Mouse (Mus musculus) bone marrow, adult 2 months (tissue): Measurements from ENCODE around the gene Hps1. TPM values are rescaled to one million over a fixed set of nuclear protein-coding genes. Genes with fewer than 3 reads are reported as not detected.
"Not testable (repeated sequence)": the region's sequence is repeated elsewhere in the genome, so short reads cannot be mapped to it uniquely, and the experiment has no call there.

Experiments used
- H3K27ac ChIP-seq: fragments of 200-500 bp; 2 replicates; pipeline ENCODE4 v1.5.1; 2012; ENCODE audit warnings: low read depth, mild to moderate bottlenecking, control low read depth, inconsistent platforms, low read length; ENCODE audit not compliant: control insufficient read depth, poor library complexity, insufficient read depth
- H3K4me1 ChIP-seq: fragments of 200-500 bp; 2 replicates; pipeline ENCODE4 v1.6.1; 2011; ENCODE audit warnings: low read length; ENCODE audit not compliant: control insufficient read depth, insufficient read depth
- H3K4me3 ChIP-seq: fragments of 200-500 bp; replicated peaks from 2 replicates; pipeline ENCODE3; 2011; ENCODE audit warnings: mild to moderate bottlenecking, low read depth, low read length, control low read depth; ENCODE audit not compliant: control insufficient read depth
- CTCF ChIP-seq: fragments of 200-500 bp; IDR thresholded peaks from 2 replicates; pipeline ENCODE4 v1.5.1; 2011; ENCODE audit warnings: low read length, control low read depth; ENCODE audit not compliant: control insufficient read depth, insufficient read depth
- POLR2A ChIP-seq: fragments of 200-500 bp; IDR thresholded peaks from 2 replicates; pipeline ENCODE4 v1.6.1; 2011; ENCODE audit warnings: low read depth, mild to moderate bottlenecking, control low read depth, low read length, borderline replicate concordance; ENCODE audit not compliant: control insufficient read depth
- WGBS: fragments of 180-500 bp; shearing (Covaris S2); methylation state at CpG from one replicate; pipeline ENCODE4 v1.1.7; 2018; 5-methylcytosine and 5-hydroxymethylcytosine counted together
- polyA plus RNA-seq: library from polyadenylated mRNA; stranded (reverse); fragments of >200 nt; gene quantifications from 2 replicates; pipeline ENCODE4 v1.2.4, GENCODE M21; 2011; ENCODE audit warnings: low replicate concordance; ENCODE audit not compliant: missing spikeins, insufficient read depth, insufficient read length

The Hps1 gene
- polyA plus RNA-seq, 1 experiment, result 16.1 TPM

GRCm38 (mm10) chr19:42797866-42798265, 18.1 kb upstream of the Hps1 start:
- Histone ChIP-seq H3K4me3 (no peak overlapping the region), H3K4me1 (no peaks in the 10 kb centered on the region), H3K27ac (no peak overlapping the region)
- TF ChIP-seq CTCF (no peak), POLR2A (no peak)
- 64% methylated on average over 2 of the region's 2 CpGs for WGBS

DNA sequence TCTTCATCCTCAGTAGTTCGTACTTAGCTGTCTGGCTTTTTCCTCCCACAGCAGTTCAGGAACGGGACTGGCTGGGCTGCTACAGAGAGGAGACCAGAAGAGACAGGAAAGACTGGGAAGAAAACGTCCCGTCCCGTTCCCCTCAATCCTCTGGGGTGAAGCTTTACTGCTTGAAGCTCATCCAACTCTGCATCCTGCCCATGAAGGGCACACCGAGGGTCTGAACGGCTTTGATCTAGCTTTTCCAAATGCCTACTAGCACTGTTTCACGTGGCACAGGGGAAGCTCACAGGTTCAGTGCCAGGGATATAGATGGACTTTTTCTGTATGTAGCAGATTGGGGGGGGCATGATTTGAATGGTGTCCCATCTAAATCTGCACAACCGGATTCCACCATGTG, 16.0 kb upstream of the Hps1 start:
- H3K27ac ChIP-seq, result no peak overlapping the region
- TF ChIP-seq CTCF, result no peak
- TF ChIP-seq POLR2A, result no peak
- 39% methylated on average over 9 of the region's 9 CpGs for WGBS
- no peak overlapping the region for H3K4me3 ChIP-seq
- no peaks in the 10 kb centered on the region for H3K4me1 ChIP-seq

GRCm38 (mm10) chr19:42794914-42795613, 15.3 kb upstream of the Hps1 start:
- WGBS, result 2% methylated on average over 31 of the region's 31 CpGs
- no peaks in the 10 kb centered on the region for H3K4me1 ChIP-seq
- no peak overlapping the region for H3K27ac ChIP-seq
- TF ChIP-seq CTCF (peak; percentile 82), POLR2A (no peak)
- H3K4me3 ChIP-seq, result no peak overlapping the region

GRCm38 (mm10) chr19:42788311-42788710, 8.5 kb upstream of the Hps1 start:
- Histone ChIP-seq H3K27ac (no peak overlapping the region), H3K4me3 (no peak overlapping the region), H3K4me1 (no peaks in the 10 kb centered on the region)
- no peak for TF ChIP-seq CTCF
- no peak for TF ChIP-seq POLR2A
- 42% methylated on average over 5 of the region's 5 CpGs for WGBS

DNA sequence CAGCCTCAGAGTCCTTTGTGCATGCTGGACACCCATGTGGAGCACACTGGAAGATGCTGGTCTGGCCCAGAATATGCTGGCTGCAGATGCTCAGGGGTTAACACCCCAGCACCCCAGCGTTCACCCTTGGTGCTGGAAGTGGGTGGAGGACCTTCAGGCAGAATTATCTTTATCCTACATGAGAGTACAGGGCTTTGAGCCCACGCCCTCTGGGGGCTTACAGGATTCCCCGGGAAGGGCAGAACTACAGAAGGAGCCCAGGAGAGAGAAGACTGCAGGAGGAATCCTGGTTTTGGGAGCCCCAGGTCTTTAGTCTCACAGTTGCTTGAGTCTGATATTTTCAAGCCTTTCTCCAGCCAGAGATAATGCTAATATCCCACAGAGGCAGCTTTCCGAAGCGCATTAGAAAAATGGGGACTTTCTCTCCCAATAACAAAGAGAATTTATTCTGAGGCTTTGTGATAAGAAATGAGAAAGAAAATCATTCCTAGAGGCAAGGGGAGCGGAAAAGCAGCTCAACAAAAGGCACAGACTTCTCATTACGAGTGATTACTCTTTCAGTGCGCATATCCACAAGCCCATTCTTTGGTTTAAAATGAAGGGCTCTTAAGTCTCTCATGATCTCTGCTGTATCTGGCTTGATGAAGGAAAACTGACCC, 5.9 kb upstream of the Hps1 start:
- H3K4me3 ChIP-seq, result no peak overlapping the region
- no peak for TF ChIP-seq POLR2A
- TF ChIP-seq CTCF, result no peak
- no peak overlapping the region for H3K27ac ChIP-seq
- H3K4me1 ChIP-seq, result no peaks in the 10 kb centered on the region
- WGBS, result 72% methylated on average over 8 of the region's 8 CpGs

GRCm38 (mm10) chr19:42785129-42785528, 5.4 kb upstream of the Hps1 start:
- no peak overlapping the region for H3K4me3 ChIP-seq
- H3K4me1 ChIP-seq, result no peaks in the 10 kb centered on the region
- WGBS, result 54% methylated on average over 2 of the region's 2 CpGs
- TF ChIP-seq POLR2A (no peak), CTCF (peak; percentile 21; the same call in 1 of the 2 replicates)
- no peak overlapping the region for H3K27ac ChIP-seq

GRCm38 (mm10) chr19:42780156-42780538, 369 bp upstream of the Hps1 start:
- H3K4me3 ChIP-seq, result peak overlapping the region; percentile 91
- H3K27ac ChIP-seq, result peak overlapping the region; percentile 90
- not testable (repeated sequence) for H3K4me1 ChIP-seq
- WGBS, result 20% methylated on average over 7 of the region's 7 CpGs

- no peak for TF ChIP-seq POLR2A
- peak; percentile 56 for TF ChIP-seq CTCF
- 68% methylated on average over 5 of the region's 5 CpGs for WGBS
Observed at GRCm38 (mm10) chr19:42777801-42778200, 2.0 kb downstream of the Hps1 start.

More at GRCm38 (mm10) chr19:42777801-42778200, 2.0 kb downstream of the Hps1 start:
- Histone ChIP-seq H3K4me3 (no peak overlapping the region), H3K27ac (no peak overlapping the region), H3K4me1 (no peaks in the 10 kb centered on the region)
